Mouse (Mus musculus): ENCODE results near the gene Anapc11. TPM values are rescaled to one million over a fixed set of nuclear protein-coding genes. Genes with fewer than 3 reads are reported as not detected.

Gene Anapc11
- total and polyA plus RNA-seq, 3 experiments: 57.0 to 145 (median 108) TPM

DNA sequence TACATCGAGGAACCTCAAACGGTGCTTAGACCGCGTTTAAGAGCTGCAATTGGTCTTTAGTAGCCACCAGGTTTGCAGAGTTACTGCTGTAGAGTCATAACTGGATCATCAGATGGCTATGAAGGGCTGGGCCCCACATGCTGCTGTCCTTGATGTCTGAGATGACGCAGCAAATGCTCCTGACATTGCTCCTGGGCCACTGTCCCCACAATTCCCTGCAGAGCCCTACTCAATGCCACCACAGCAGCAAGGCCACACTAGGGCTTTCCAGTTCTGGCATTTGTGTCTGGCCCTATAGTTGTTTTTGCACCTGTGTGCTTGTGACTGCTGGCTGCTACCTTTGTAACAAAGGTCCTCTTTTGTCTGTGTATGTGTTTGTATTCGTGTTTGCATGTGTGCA lies 24.6 kb downstream of the Anapc11 start:
- H3K36me3 ChIP-seq (replicated peaks in 1 of 2; ENCODE audit: control insufficient read depth in 1 of 2, insufficient read depth in 1 of 2, low read length in 1 of 2): peaks cover 60 to 83% of the 10 kb centered on the region in 2 experiments

DNA sequence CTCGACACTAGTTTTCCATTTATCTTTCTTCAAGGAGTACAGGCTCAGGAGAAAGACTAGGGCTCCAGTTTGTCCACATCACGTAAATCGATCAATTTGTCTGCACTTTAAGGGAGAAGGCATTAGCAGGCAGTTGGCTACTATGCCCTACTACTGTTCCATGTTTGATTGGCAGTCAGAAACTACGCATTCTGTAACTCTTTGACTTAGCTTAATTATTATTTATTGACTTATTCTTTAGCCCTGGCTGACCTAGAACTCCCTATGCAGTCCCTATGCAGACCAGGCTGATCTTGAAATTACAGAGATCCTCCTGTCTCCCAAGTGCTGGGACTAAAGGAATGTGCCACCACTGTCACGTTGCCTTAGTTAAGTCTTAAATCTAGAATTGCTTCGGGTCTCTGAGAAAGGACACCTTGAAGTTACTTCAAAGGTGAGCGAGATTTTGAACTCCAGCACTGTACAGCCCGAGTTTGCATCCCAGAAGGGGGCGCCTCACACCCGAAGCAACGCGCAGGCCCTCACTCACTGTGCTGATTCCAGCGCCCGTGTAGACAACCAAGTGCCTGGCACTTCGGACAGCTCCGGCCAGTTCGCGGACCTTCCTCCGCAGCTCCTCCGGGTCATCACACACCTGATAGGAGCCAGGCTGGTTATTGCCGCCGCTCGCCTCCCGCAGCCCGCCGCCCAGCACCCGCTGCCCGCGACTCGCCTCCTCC lies 25.9 kb downstream of the Anapc11 start:
- Histone ChIP-seq H3K4me3 (replicated peaks in 1 of 3; ENCODE audit: low read depth in 2 of 3, low read length in 2 of 3, poor library complexity in 1 of 3) (peak overlapping the region; percentile 82 to 100 (median 100)), H3K27me3 (replicated peaks) (no peaks in the 10 kb centered on the region), H3K4me2 (ENCODE audit: insufficient read depth, low read depth, poor library complexity, severe bottlenecking) (peak overlapping the region; percentile 86), H3K9me3 (replicated peaks; ENCODE audit: low read length) (no peaks in the 10 kb centered on the region), H3K9ac (ENCODE audit: insufficient read depth, low read depth) (peak overlapping the region; percentile 93), H3K79me2 (replicated peaks; ENCODE audit: control insufficient read depth, extremely low read depth, insufficient read depth, poor library complexity, severe bottlenecking) (peaks cover 26% of the 10 kb centered on the region), H3K36me3 (replicated peaks in 1 of 2; ENCODE audit: control insufficient read depth in 1 of 2, insufficient read depth in 1 of 2, low read length in 1 of 2) (peaks cover 55 to 77% of the 10 kb centered on the region in 2 experiments), H3K27ac (ENCODE audit: insufficient read depth, low read depth) (peak overlapping the region; percentile 83), H3K4me1 (ENCODE audit: control insufficient read depth in 1 of 2, insufficient read depth in 2 of 2) (peaks cover 27 to 52% of the 10 kb centered on the region in 2 experiments)
- in situ Hi-C loops (cut with MboI; ENCODE audit: low pct_ligation_motif_present, low pct_unique_long_range_greater_than_20kb, low sequenced_read_pairs): loop anchor here (10.0 kb wide), 1 partner anchor 61 kb away; no protein-coding TSS in a partner anchor
- peak; percentile 74 for DNase-seq (ENCODE audit: extremely low read depth)
- TF ChIP-seq CTCF (conservative IDR thresholded peaks at IDR 0.05 in 1 of 2, IDR thresholded peaks at IDR 0.05 in 1 of 2; ENCODE audit: low read depth in 2 of 2, low read length in 2 of 2): peak; percentile 40 to 96; a peak in 3 of 4 replicates
- no peak for TF ChIP-seq RCOR1 (conservative IDR thresholded peaks at IDR 0.05; ENCODE audit: low read depth, low read length)
- no peak for TF ChIP-seq KAT2A (IDR thresholded peaks at IDR 0.05; ENCODE audit: insufficient replicate concordance, low read length)
- TF ChIP-seq MAZ (IDR thresholded peaks at IDR 0.05; ENCODE audit: low read depth, low read length): 0 out of 2 replicates have a peak, but pooled peaks have one; percentile 11
- TF ChIP-seq USF1 (IDR thresholded peaks at IDR 0.05; ENCODE audit: low read depth, low read length): no peak
- TF ChIP-seq JUN (IDR thresholded peaks at IDR 0.05; ENCODE audit: insufficient read depth, low read depth, low read length): no peak
- TF ChIP-seq MYC (IDR thresholded peaks at IDR 0.05; ENCODE audit: low read depth, low read length): peak; percentile 68; the same call in 1 of the 2 replicates
- TF ChIP-seq ZC3H11A (IDR thresholded peaks at IDR 0.05; ENCODE audit: low read depth, low read length): peak; percentile 77
- no peak for TF ChIP-seq MAX (IDR thresholded peaks at IDR 0.05; ENCODE audit: low read length)
- TF ChIP-seq TCF12 (IDR thresholded peaks at IDR 0.05; ENCODE audit: low read depth, low read length): peak; percentile 44; the same call in 1 of the 2 replicates
- peak; percentile 88 for TF ChIP-seq RAD21 (IDR thresholded peaks at IDR 0.05; ENCODE audit: low read depth, low read length)
- peak; percentile 50; the same call in 1 of the 2 replicates for TF ChIP-seq NRF1 (IDR thresholded peaks at IDR 0.05; ENCODE audit: low read depth, low read length)
- peak; percentile 87; the same call in 1 of the 2 replicates for TF ChIP-seq UBTF (IDR thresholded peaks at IDR 0.05; ENCODE audit: low read depth, low read length)
- peak; percentile 82 for TF ChIP-seq MXI1 (IDR thresholded peaks at IDR 0.05; ENCODE audit: low read depth, low read length)
- TF ChIP-seq GABPA (IDR thresholded peaks at IDR 0.05; ENCODE audit: insufficient replicate concordance, low read depth, low read length): no peak
- peak; percentile 93 for TF ChIP-seq SMC3 (IDR thresholded peaks at IDR 0.05; ENCODE audit: low read depth, low read length)
- peak; percentile 80; the same call in 1 of the 2 replicates for TF ChIP-seq CHD1 (IDR thresholded peaks at IDR 0.05; ENCODE audit: low read depth, low read length)
- no peak for TF ChIP-seq JUND (conservative IDR thresholded peaks at IDR 0.05; ENCODE audit: low read depth, low read length)
- 0 out of 2 replicates have a peak, but pooled peaks have one; percentile 45 for TF ChIP-seq SIN3A (IDR thresholded peaks at IDR 0.05; ENCODE audit: low read length)
- dilution Hi-C loops (cut with MboI; ENCODE audit: extremely low pct_ligation_motif_present, extremely low pct_unique_long_range_greater_than_20kb, low sequenced_read_pairs): no loop called here

More for the DNA sequence above, 24.6 kb downstream of the Anapc11 start:
- Histone ChIP-seq H3K4me2 (ENCODE audit: insufficient read depth, low read depth, poor library complexity, severe bottlenecking) (no peak overlapping the region), H3K27me3 (replicated peaks) (no peaks in the 10 kb centered on the region), H3K79me2 (replicated peaks; ENCODE audit: control insufficient read depth, extremely low read depth, insufficient read depth, poor library complexity, severe bottlenecking) (peaks cover 19% of the 10 kb centered on the region), H3K9ac (ENCODE audit: insufficient read depth, low read depth) (no peak overlapping the region), H3K27ac (ENCODE audit: insufficient read depth, low read depth) (no peak overlapping the region), H3K9me3 (replicated peaks; ENCODE audit: low read length) (no peaks in the 10 kb centered on the region), H3K4me1 (ENCODE audit: control insufficient read depth in 1 of 2, insufficient read depth in 2 of 2) (peaks cover 20 to 51% of the 10 kb centered on the region in 2 experiments), H3K4me3 (replicated peaks in 1 of 3; ENCODE audit: low read depth in 2 of 3, low read length in 2 of 3, poor library complexity in 1 of 3) (no peak overlapping the region)
- dilution Hi-C loops (cut with MboI; ENCODE audit: extremely low pct_ligation_motif_present, extremely low pct_unique_long_range_greater_than_20kb, low sequenced_read_pairs): no loop called here
- in situ Hi-C loops (cut with MboI; ENCODE audit: low pct_ligation_motif_present, low pct_unique_long_range_greater_than_20kb, low sequenced_read_pairs): loop anchor here (10.0 kb wide), 1 partner anchor 62 kb away; no protein-coding TSS in a partner anchor
- DNase-seq (ENCODE audit: extremely low read depth): no peak
- TF ChIP-seq ZKSCAN1 (IDR thresholded peaks at IDR 0.05; ENCODE audit: borderline replicate concordance, low read depth, low read length) (no peak), NRF1 (IDR thresholded peaks at IDR 0.05; ENCODE audit: low read depth, low read length) (no peak), KAT2A (IDR thresholded peaks at IDR 0.05; ENCODE audit: insufficient replicate concordance, low read length) (no peak), JUN (IDR thresholded peaks at IDR 0.05; ENCODE audit: insufficient read depth, low read depth, low read length) (no peak)

Measured in CH12.LX (cell line).